Mouse (Mus musculus) left cerebral cortex, postnatal 36 days (tissue): Measurements from ENCODE around the gene Gm2012. TPM values are rescaled to one million over a fixed set of nuclear protein-coding genes. Genes with fewer than 3 reads are reported as not detected.
"Not testable (repeated sequence)": the region's sequence is repeated elsewhere in the genome, so short reads cannot be mapped to it uniquely, and the experiment has no call there.

ENCODE experiments used
- DNase-seq, 2 experiments: peaks; one replicate each; pipeline ENCODE4 v3.0.0; 2021 to 2022; ENCODE audit warnings: low spot score in 2 of 2, mixed read lengths in 1 of 2
- intact Hi-C: fragments of 180-260 bp; cut with DNase I; formaldehyde crosslinking; loops from one replicate; pipeline ENCODE4 v1.15.1; 2025
- microRNA-seq: library from miRNA; unstranded; fragments of <30 nt; microRNA quantifications from one replicate; pipeline ENCODE4 v1.2.0, GENCODE M21; 2022
- total RNA-seq, 2 experiments: library from RNA; stranded (reverse); gene quantifications; 2 replicates each; pipeline ENCODE4 v1.2.3; 2021

Gm2012 gene
- total RNA-seq = not detected

GRCm38 (mm10) chrX:26231255-26231654, at the start of gene Gm2012:
TSS of gene Gm2012 (minus strand) at chrX:26231355.
- DNase-seq, intact Hi-C loops: not testable (repeated sequence)

GRCm38 (mm10) chrX:26159146-26159545, 72.0 kb downstream of the Gm2012 start:
- intact Hi-C loops, DNase-seq: not testable (repeated sequence)

Small RNA genes lying within 50 kb of the gene (microRNA-seq; reads per million reads assigned to microRNA genes)
- gene Gm26302 = not detected

Other genes starting within 250 kb of the Gm2012 start
- gene Gm5168, start 180.3 kb downstream of the Gm2012 start, total RNA-seq = not detected
- gene Gm2030, start 78.7 kb upstream of the Gm2012 start, total RNA-seq = not detected